Mouse (Mus musculus): Measurements from ENCODE around the gene Scn10a.

The Scn10a gene

DNA sequence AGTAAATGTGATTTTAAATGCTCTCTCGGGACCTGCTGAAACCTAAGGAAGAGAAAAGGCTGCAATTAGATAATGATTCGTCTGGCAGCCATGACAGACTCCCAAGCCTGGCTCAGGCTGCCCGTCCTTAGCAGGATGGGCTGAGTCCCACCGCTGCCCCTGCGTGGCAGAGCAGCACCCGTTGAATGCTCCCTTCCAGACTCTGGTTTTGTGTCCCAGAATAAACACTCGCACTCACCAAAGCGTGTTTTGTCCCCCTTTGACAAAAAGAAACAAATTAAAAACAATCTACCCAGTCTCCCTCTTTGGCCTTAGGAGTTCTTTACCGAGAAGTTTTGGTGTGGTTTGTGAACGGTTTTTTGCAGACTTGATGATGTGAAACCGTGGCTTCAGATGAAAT is at the start of gene Scn10a:
Gene Scn10a, minus strand, starts transcription at position 101 of the 400 bp plus-strand sequence.
- DNase-seq (ENCODE audit: low read depth, low spot score), result no peak

DNA sequence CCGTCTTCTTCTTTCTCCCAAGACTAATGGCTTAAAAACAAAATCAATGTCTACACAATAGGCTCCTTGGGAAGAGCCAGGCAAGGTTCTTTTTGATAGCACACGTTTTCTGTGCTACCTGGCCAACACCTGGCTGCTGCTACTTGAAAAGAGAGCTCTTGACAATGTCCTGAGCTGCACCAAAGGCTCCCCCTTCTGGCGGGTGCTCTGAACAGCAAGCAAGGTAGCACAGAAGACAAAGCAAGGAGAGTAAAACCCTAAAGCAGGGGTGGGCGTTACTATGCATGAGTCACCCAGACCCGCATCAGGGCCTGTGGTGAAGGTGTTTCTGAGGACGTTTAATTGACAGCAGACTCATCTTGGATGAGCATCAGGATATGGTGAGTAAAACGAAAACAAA is 49.5 kb upstream of the Scn10a start:
- DNase-seq (ENCODE audit: low read depth, low spot score), result peak; percentile 79

DNA sequence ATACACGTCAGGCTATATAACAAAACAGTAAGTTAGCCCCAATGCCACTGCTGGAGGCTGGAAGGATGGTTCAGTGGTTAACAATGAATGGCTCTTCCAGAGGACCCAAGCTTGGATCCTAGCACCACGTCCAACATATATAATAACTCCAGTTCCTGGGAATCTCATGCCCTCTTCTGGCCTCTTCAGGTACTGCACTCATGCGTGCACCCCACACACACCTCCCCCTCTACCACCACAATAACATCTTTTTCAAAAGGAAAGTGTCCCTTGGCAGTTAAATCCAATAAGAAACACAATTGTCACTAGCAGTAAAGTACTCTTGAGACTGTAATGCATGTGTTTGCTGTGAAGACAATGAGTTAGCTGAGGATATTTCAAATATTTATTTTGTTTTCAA is 41.1 kb upstream of the Scn10a start:
- peak; percentile 15 for DNase-seq (ENCODE audit: low read depth, low spot score)

DNA sequence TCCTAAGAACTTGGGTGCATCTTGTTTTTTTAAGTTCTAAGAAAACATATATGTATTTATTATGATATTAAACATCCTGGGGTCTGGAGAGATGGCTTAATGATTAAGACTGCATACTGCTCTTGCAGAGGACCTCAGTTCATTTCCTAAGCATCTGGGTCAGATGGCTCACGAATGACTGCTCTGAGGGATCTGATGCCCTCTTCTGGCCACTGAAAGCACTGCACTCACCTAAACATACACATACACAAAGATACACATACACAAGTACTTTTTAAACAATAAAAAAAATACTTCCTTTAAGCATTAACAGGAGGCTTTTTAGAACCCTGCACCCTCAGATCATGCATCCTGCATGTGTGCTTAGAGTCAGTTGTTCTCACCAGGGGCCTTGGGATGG is 40.3 kb upstream of the Scn10a start:
- DNase-seq (ENCODE audit: low read depth, low spot score), result peak; percentile 18

DNA sequence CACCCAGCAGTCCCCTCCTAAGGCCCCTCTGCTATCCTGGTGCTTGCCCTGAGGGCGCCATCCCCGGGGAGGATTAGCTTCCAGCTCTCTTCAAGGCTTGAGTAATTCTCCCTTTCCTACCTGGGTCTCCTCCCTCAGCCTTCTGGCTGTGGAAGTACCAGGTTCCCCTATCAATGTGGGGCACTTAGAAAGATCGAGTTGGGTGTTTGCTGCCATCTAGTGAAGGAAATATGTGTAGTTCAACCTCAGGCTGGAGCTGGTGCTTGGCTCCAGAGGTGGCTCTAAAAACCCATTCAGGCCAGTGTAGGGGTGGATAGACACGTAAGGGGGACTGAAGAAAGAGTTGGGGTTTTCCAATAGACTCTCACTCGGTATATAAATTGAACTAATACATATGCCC is 32.4 kb upstream of the Scn10a start:
- DNase-seq (ENCODE audit: low read depth, low spot score), result peak; percentile 62

DNA sequence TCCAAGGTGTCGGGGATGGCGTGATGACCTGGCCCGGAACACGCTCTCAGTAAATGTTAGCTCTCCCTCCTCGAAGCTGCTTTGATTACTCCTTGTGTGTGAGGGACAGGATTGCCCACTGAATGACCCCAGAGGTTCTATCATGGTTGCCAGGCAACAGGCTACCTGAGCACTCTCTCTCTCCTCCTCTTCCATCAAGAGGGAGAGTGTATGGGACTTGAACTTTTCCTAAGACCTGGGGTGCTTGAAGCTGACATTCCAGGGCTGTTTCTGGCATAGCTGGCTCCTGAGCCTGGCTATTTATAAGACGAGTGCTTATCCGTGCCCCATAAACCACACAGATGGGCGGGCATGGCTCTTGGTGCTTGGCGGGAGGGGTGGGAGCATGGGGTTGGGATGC is 30.0 kb upstream of the Scn10a start:
- DNase-seq (ENCODE audit: low read depth, low spot score), result no peak

DNA sequence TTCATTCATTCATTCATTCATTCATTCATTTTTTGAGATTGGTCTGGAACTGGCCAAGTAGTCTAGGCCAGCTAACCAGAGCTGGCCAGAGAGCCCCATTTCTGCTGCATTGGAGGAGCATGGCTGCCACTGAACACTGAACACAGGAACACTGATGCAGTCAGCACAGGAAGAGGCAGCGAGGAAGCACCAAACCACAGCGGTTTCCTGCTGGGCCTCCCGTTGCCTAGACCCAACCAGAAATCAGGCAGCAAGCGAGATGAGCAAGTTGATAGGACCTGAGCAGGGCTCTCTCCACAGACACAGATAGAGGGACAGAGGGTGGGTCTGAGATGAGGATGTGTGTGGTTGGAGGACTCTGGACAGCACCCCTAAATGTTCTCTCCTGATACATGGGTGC is 24.8 kb upstream of the Scn10a start:
- no peak for DNase-seq (ENCODE audit: low read depth, low spot score)

DNA sequence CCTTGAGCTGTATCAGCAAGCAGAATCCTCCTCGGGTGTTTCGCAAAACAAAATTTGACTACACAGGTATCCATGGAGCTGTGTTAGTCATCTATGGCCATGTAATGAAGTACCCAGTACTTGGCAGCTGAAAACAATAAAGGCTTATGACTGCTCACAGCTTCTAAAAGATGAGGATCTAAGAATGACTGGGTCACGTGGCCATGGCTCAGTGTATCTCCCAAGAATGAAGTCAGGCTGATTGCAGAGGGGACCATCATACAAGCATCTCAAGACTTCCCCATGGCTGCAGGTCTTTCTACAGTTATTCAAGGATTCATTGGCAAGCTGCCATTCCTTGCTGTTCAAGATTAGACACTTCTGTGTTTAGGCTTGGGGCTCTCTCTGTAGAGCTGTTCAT is 24.2 kb upstream of the Scn10a start:
- DNase-seq (ENCODE audit: low read depth, low spot score), result no peak

DNA sequence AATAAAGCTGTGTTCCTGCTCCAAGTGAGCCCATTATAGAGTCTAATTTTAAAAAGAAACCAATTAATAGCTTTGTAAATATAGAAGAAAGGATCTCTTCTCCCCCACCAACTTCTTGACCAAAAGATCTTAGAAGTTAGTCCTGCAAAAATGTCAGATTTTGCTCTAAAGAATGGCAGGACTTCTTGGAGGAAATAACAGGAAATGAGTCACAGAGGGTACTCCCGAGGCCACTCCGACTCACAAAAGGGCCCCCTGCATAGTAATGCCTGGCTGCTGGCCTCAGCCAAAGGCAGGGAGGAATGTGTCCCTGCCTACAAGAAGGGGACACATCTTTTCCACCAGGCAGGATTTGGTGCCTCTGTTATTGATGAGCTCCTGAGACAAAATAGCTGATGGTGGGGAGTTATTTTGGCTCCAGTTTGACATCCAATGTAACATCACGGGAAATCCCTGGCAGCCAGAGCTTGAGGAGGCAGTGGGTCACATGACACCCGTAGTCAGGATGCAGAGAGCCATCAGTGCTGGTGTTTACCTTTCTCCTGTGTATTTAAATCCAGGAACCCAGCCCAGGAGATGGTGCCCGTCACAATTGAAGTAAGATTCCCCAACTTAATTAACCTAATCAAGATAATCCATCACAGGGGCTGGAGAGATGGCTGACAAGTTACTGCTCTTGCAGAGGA is 22.1 kb upstream of the Scn10a start:
- DNase-seq (ENCODE audit: low read depth, low spot score), result no peak

DNA sequence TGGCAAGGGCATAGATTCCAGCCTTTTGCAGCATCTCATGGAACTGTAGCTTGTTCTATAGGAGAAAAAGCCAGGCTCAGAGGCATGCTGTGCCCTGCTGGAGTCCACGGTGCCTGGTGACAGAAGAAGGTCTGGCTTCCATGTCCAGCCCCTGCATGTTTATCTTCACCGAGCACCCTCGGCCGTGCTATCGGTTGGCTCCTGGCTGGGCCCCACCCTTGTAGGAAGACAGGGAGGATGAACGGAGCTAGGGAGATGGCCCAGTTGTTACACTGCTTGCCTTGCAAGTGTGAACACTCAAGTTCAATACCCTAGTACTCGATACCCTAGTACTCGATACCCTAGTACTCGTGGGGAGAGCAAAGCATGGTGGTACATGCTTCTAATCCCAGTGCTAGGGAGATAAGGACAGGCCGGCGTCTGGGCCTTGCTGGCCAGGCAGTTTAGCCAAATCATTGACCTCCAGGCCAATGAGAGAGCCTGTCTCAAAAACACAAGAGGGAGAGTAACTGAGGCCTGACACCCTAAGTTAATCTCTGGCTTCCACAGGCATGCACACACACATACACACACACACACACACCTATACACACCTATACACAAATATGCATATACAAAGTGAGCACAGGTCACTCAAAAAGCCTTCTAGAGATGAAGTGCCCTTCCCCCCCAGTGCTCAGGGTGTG is 9.4 kb upstream of the Scn10a start:
- DNase-seq (ENCODE audit: low read depth, low spot score), result no peak

DNA sequence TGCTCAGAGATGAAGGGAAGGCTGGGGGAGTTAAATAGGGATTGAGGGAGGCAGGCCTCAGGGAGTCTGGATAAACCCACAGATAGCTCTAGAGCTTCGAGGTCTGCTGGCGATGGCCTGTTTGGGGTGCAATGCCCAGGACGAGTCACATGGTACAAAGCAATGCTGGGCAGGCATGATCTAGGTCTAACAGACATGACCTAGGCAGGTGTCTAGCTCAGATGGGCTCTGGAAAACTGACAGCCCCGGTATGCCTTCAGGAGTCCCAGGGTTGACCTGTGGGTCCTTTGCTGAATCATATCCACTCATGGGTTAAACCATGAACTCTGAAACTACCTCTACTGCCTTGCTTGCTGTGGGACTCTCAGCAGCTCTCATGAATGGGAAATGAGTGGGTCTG is 7.9 kb upstream of the Scn10a start:
- no peak for DNase-seq (ENCODE audit: low read depth, low spot score)

DNA sequence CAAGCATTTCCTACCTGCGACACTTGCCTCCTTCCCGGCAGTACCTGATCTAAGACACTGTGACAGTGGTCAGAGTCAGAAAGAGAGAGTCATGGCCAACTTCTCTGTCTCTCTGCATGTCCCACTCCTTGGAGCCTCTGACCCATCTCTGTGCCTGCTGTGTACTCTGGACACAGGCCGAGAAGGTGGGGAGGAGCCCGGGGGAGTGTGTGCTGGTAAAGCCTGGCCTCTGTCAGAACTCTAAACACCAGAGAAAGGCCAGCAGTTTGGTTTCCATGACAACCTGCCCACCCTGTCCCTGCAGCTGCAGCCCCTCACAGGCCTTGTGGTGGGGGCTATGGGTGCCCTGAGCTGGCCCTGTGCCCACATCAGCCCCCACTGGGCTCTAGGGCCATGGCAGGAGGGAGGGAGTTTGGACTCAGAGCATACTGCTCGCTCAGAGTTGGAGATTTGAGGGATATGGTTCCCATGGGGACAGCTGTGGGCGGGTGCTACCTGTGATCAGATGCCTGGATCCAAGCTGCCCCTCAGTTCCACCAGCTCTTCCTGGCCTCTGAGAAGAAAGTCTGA is 6.3 kb upstream of the Scn10a start:
- DNase-seq (ENCODE audit: low read depth, low spot score), result no peak

DNA sequence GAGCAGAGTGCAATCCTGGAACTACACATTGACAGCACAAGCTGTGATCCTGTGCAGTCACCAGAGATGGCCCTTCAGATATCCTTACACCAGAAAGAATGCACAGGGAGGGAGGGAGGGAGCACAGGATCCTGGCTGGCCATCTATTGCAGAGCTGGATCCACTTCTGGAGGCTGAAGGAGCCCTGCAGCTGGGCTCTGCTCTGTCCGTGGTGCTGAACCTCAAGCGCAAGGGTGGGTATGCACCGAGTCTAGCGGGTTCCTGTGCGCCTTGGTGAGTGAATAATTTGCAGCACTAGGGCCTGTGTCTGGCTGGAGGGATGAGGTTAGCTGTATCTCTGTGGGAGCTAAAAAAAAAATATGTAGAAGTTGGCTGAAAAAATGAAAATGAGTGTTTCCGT is 12.4 kb downstream of the Scn10a start:
- peak; percentile 59 for DNase-seq (ENCODE audit: low read depth, low spot score)

DNA sequence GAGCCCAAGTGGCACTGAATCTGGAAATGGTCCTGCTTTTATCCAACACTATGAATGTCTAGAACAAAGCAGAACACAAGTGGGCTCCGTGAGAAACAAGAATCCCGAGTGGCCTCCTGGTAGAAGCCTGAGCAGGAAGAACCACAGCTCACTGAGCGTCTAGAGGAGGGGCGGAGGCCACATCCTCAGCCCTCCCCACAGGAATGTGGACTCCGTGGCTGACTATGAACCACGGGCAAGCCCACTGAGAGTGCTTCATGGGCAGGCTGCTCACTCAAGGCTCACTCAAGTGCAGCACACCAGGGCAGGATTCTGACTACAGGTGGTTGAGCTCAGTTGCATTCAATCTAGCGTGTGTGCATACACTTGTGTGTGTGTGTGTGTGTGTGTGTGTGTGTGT is 27.6 kb downstream of the Scn10a start:
- no peak for DNase-seq (ENCODE audit: low read depth, low spot score)

DNA sequence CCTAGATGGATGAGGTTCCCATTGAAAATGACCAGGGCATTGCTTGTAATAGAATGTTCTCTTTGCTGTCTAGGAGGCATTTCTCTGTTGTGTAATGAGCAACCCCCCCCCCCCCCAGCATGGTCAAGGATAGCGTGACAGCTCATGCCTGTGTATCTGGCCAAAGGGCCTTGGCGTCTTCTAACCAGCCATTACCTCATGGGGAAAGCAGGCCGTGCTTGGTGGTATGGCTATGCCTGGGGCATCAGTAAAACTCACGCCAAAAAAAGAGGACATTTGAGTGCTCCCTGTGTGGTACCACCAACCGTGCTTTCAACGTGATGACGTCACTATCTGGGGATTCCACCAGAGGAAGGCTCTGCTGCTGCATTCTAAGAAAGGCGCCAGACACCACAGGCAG is 28.1 kb downstream of the Scn10a start:
- no peak for DNase-seq (ENCODE audit: low read depth, low spot score)

DNA sequence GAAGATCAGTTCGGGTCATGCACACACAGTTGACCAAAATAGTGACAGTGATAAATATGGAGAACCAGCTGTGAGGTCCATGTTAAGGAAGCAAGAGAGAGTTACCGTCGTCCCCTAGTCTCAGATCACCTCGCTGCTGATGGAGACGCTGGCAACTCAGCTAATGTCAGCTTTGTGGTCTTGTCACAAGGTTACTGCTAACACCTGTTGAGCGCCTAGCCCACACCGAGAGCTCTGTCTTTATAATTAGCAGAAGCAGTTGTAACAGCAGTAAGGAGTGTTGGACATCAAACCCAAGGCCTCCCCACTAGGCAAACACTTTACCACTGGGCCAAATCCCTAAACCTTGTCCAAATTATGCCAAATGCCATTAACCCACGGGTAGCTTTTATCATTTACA is 31.2 kb downstream of the Scn10a start:
- DNase-seq (ENCODE audit: low read depth, low spot score), result no peak

DNA sequence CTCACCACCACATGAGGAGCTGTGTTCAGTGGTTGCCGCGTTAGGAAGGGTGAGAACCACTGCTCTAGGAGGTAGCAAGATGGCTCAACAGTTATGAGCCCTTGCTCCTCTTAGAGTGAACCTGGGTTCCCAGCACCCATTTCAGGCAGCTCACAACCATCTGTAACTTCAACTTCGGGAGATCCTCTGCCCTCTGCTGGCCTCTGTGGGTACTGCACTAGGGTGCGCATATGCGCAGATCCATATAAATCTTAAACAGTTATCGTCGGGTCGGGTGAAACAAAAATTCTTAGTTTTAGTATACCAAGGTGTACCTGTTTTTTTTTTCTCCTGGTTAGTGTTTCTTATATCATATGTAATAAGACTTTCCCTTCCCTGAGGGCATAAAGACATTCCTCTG is 32.9 kb downstream of the Scn10a start:
- peak; percentile 32 for DNase-seq (ENCODE audit: low read depth, low spot score)

DNA sequence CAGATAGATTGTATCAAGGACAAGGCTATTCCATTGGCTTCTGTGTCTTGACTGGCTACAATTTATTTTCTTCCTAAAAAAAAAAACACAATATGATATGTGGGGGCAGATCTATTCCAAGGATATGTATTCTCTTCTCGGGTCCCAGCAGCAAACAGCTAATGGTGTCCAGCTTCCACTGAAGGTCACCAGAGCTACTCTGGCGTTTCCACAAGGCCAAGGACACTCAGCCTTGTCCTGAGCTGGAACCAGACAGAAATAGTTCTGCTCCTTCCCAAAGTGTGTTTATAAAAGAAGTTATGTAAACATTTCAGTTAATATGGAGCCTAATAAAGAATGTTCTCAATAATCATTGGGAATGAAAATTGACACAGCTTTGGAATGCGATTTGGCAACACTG is 38.2 kb downstream of the Scn10a start:
- no peak for DNase-seq (ENCODE audit: low read depth, low spot score)

DNA sequence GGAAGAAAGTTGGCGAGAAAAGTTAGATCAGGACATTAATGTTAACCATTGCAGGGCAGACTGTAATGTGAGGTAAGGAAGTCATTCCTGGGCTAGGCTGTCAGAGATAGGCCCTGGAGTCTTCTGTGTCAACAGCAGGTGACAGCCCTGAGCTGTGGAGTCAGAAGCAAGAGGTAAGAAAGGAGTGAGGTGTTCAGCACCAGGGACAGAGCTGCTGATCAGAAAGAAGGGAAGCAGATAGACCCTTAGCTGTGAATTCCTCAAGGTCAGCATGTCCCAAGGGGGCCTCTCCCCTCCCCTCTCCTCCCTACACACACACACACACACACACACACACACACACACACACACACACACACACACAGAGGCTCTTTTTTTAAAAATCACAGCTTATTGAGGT is 55.0 kb downstream of the Scn10a start:
- peak; percentile 27 for DNase-seq (ENCODE audit: low read depth, low spot score)

DNA sequence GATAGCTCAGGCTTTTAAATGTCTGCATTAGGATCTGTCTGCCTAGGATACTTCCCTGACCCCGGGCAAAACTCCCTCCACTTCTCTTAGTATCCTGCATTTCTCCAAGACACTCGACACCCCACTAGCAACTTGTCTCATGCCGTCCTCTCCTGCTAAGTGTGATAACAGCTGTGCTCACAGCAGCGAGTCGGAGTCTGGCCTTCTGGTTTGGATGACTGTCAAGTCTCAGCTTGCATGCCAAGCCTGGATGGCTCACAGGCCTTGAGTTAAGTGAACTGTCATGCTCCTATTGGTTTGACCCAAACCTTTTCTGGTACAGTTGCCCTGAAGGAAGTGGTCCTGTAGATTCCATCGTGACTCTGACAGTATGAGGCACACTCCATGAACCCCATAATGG is 63.0 kb downstream of the Scn10a start:
- no peak for DNase-seq (ENCODE audit: low read depth, low spot score)

DNA sequence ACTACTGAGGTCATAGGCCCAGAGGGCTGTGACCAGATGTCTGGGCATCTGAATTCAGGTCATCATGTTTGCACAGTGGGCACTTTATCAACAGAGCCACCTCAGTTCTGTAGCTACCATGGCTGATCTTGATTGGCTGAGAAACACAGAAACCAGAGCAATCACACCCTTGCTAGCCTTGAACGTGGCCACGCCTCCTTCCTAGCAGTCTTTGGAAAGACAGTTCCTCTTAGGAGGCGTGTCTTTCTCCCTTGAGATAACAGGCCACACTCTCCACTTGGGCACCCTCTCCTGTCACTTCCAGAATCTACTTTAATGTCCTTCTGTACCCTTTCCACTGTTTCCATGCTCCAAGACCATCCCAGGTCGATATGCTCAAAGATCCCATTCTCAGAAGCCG is 65.4 kb downstream of the Scn10a start:
- no peak for DNase-seq (ENCODE audit: low read depth, low spot score)

DNA sequence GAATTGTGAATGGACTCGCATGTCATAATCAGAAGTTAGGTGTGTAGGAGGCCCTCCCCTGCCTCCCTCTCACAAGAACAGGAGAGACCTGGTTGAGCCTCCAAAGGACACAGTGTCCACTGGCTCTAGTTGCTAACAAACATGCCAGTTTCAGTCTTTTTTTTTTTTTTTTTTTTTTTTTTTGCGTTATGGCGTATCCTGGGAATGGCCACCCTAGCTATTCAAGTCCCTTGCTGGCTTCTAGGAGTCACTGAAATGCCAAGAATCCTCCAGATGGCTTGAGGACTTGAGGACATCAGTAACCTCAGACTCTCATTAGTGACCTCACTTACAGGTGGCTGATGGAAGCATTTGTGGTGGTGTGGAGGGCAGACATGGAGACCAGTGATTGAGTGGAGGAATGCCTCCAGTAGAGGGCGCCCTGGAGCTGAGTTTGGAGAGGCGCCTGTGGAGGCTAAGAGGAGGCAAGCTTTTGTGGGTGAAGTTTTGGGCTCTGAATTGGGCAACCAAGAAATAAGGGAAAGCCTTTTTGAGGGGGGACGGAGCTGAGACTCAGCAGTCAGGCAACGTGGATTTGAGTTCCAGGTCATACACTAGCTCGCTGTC is 72.1 kb downstream of the Scn10a start:
- DNase-seq (ENCODE audit: low read depth, low spot score), result peak; percentile 64

DNA sequence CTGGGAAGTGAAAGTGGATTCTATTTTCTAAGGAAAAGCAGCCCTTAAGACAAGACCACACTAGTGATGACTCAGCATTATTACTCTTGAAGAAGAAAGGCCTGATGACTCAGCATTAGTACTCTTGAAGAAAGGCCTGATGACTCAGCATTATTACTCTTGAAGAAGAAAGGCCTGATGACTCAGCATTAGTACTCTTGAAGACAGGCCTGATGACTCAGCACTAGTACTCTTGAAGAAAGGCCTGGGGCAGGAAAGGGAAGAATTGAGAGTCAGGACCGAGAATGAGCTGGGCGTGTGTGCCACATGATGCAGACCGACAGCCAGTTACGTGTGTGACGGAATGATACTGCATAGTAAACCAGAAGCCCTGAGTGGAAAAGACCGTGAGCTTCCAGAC is 77.1 kb downstream of the Scn10a start:
- peak; percentile 40 for DNase-seq (ENCODE audit: low read depth, low spot score)
